Mouse (Mus musculus) cerebral cortex, adult 2 months (tissue): ENCODE measurements around the gene A4galt.

Experiments
- WGBS: fragments of 180-500 bp; shearing (Covaris S2); methylation state at CpG from one replicate; pipeline ENCODE4 v1.1.7; 2018; 5-methylcytosine and 5-hydroxymethylcytosine counted together

The A4galt gene

GRCm38 (mm10) chr15:83226066-83226834 is 25.3 kb downstream of the A4galt start:
- WGBS: 80% methylated on average over 9 of the region's 9 CpGs

- WGBS: 46% methylated on average over 9 of the region's 9 CpGs
Measured at GRCm38 (mm10) chr15:83224136-83224766, 27.3 kb downstream of the A4galt start.

DNA sequence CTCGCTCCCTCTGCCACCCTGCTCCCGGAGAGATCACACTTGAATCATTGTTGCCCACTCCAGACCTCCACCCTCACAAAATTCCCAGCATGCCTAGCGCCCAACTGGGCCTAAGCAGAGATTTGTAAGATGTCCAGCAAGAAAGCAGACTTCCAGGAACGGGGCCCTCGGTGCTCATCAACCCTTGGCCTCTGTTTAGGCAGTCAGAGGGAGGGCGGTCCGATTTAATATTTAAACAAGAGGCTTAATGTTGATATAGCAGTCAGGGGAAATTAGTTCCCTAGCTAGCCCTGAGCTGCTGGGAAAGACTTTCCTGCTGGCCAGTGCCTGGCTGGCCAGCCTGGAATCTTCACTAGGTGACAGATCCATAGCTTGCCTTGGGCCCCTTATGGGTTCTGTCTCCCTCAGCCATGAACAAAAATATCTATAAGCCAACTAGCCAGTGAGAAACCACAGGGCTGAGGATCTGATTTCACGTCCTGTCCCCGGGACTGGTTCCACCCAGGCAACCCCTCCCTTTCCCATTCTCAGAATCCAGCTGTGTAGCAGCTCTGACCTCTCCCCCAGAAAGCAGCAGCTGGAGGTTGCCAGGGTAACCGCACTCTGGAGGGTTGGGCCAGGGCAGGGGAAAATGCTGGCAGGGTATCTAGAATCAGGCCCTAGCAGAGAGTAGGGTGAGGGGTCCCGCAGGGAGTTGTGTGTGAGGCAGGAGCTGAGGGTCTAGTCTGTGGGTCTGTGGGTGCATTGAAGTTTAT is 28.2 kb downstream of the A4galt start:
- 57% methylated on average over 11 of the region's 11 CpGs for WGBS

DNA sequence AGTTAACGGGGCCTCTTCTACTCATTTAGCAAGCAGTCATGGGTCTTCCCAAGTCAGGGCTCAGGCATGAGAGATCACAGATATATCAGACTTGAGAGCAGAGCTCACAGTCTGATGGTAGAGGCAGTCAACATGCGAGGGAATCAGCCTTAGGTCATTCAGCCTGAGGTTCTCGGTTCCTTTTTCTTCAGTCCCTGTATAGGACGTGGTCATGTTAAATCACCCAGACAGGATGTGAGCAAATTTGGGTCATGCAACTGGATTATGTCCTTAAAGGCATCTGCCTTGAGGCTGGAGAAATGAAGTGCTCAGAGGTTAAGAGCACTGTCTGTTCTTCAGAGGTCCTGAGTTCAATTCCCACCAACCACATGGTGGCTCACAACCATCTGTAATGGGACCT is 29.9 kb downstream of the A4galt start:
- WGBS: 81% methylated on average over 4 of the region's 4 CpGs

- 80% methylated on average over 9 of the region's 9 CpGs for WGBS
Measured at GRCm38 (mm10) chr15:83220368-83221013, 31.1 kb downstream of the A4galt start.

DNA sequence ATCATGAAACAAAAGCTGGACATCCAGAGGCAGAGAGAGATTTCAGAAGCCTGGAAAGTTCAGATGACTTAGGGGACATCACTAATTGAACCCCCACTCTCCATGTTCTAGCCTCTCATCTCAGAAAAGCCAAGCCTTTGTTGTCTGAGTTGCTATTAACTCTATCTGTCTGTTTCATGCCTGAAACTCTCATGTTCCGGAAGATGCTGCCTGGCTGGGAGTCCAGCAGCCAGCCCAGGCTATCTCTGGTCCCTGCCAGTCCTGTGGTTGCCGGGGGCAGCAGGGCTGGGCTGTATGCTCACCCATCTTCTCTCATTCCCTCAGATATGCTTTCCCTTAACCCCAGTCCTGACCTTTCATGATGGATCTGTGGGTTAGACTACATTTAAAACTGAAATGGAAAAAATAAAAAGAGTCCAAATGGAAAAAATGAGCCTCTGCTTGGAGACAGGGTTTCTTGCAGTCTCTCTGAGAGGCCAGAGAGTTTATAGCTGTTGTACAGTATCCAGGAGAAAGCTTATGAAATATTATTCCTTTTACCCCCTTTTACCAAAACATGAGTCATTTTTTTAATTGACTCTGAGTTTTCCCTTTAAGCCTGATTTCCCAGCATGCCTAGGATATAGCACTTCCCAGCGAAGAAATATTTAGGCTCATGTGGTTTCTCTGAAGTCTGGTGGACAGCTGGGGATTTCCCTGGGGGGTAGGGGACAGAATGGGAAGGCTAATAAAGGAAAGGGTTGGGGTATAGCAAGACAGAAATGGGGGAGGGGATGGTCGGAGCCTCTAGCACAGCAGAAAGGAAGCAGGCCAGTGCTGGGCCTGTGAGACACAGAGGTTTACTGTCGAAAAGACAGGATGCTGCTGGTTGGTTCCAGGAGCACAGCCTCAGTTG is 36.0 kb downstream of the A4galt start:
- 55% methylated on average over 5 of the region's 5 CpGs for WGBS

DNA sequence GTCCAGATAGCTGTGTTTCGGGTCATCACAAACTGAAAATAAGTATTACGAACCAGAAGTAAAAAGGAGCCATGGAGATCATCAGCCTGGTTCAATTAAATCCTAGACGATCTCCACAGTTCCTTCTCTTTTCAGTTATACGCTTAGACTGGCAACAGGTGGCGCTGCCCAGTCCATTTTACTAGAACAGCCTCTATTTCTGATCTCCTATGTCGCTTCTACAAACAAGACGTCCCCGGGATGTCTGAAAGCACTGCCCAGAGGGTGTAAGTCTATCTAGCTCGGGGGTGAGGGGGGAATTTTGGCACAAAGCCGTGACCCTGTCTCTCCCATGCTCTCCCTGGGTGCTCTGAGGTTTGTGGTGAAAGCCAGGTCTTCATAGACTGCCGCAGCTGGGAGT is 41.3 kb downstream of the A4galt start:
- WGBS: 18% methylated on average over 11 of the region's 11 CpGs

DNA sequence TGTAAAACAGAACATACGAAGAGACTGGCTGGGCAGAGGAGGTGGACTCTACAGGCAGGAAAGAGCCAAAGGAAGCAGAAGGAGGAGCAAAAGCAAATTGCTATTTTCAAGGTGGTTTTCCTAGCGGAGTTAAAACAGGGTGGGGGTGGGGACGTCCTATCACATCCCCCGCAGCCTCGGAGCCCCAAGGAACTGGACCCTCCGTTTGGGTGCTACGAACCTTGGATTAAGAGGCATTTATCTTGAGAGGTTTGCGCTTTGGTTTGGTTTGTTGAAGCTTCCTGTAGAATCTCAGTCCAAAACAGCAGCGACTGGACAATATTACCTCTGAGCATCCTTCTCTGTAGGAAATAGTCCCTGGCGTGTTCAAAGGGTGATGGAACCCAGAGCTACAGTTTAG is 41.9 kb downstream of the A4galt start:
- WGBS: 10% methylated on average over 10 of the region's 10 CpGs

- WGBS: 50% methylated on average over 4 of the region's 4 CpGs
Measured at GRCm38 (mm10) chr15:83209092-83209695, 42.4 kb downstream of the A4galt start.

GRCm38 (mm10) chr15:83204731-83205451 is 46.7 kb downstream of the A4galt start:
- 38% methylated on average over 10 of the region's 10 CpGs for WGBS

DNA sequence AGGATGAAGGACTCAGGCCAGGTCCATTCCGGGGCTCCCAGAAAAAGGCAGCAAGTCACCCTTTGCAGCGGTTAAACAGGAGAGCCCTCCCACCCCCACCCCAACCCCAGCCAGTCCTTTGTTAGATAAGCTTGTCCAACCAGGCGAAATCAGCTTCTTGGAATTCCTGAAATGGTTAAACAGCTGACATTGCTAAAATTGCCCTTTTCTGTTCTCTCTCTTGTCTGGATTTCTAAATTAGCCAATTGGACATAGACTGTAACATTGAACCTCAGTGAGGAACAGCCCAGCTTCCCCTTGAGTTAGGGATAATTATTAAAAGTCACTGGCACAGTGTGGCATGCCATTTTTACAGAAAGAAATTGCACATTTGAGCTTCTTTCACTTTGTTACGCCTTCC is 49.2 kb downstream of the A4galt start:
- WGBS: 83% methylated on average over 4 of the region's 4 CpGs

DNA sequence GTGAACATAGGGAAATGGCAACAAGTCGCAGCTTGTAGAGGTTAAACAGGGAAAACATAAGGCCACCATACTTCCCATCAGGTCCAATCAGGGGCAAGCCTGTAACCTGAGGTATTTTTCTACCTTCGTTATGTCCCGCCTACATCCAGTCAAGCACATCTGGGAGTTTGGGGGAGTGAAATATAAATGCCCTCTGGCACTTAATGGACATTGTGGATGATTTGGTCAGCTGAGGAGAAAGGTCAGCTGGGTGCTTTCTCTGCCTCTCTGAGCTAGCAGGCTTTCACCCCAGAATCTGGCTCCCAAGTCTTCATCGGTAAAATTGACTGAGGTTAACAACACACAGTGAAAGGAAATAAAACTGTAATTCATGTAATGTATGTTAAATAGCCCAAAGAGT is 58.2 kb downstream of the A4galt start:
- WGBS: 93% methylated on average over 4 of the region's 4 CpGs

DNA sequence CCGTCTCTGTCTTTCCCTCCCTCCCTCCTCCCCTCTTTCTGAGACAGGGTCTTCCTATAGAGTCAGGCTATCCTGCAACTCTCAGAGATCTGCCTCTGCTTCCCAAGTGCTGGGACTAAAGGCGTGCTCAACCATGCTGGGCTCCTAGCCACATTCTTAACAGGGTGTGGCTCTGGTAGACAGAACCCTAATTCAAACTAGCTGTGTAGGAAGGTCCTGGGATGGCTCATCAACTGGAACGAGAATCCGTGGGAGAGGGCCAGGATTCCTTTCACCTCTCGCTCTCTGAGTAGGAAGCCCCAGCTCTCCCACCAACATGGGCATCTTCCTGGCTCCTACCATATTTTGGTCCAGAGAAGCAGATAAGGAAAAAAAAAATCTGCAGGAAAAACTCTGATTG is 69.2 kb downstream of the A4galt start:
- 78% methylated on average over 5 of the region's 5 CpGs for WGBS

DNA sequence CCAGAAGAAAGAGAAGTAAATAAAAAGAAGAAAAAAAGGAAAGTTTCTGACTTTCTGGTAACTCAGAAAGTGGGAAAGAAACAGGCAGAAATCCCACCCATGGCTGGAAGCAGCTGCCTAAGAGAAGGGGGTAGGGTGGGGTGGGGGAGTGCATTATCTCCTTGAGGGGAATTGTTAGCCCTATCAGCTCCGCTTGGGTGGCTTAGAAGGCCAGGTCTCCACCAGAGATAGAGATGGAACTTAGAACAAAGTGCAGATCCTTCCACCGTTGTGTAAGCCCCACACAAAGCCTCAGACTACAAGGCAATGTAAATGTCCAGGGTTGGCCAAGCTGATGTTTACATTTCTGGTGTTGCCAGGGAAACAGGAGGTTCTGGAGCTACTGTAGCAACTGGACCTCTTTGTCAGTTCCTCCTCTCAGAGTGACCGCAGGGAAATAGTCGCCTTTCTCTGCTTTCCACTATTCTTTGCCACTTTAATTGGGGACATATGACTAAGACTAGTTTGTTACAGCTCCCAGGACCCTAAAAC is 69.7 kb downstream of the A4galt start:
- WGBS: 80% methylated on average over 4 of the region's 4 CpGs

GRCm38 (mm10) chr15:83180004-83180403 is 71.6 kb downstream of the A4galt start:
- WGBS: 91% methylated on average over 6 of the region's 6 CpGs
